Mouse (Mus musculus): Measurements from ENCODE around the gene Zdhhc23.

Zdhhc23 gene

GRCm38 (mm10) chr16:43979328-43980109, at the start of gene Zdhhc23:
TSS of gene Zdhhc23 (minus strand) at chr16:43979791.
- peak; percentile 21 to 55 for DNase-seq (ENCODE audit: low spot score in 2 of 2)

- no peak for DNase-seq (ENCODE audit: low spot score in 2 of 2)
These were observed 49.7 kb upstream of the Zdhhc23 start for GRCm38 (mm10) chr16:44029273-44029672.

GRCm38 (mm10) chr16:44026822-44027221, 47.2 kb upstream of the Zdhhc23 start:
- DNase-seq (ENCODE audit: low spot score in 2 of 2): no peak

- no peak for DNase-seq (ENCODE audit: low spot score in 2 of 2)
These were observed 46.6 kb upstream of the Zdhhc23 start for GRCm38 (mm10) chr16:44026210-44026609.

GRCm38 (mm10) chr16:44018986-44019548, 39.5 kb upstream of the Zdhhc23 start:
- DNase-seq (ENCODE audit: low spot score in 2 of 2): no peak

GRCm38 (mm10) chr16:44018372-44018771, 38.8 kb upstream of the Zdhhc23 start:
- DNase-seq (ENCODE audit: low spot score in 2 of 2): no peak

- no peak for DNase-seq (ENCODE audit: low spot score in 2 of 2)
These were observed 38.1 kb upstream of the Zdhhc23 start for GRCm38 (mm10) chr16:44017707-44018106.

GRCm38 (mm10) chr16:44016164-44016563, 36.6 kb upstream of the Zdhhc23 start:
- DNase-seq (ENCODE audit: low spot score in 2 of 2): peak; percentile 46 to 67

- no peak for DNase-seq (ENCODE audit: low spot score in 2 of 2)
These were observed 36.0 kb upstream of the Zdhhc23 start for GRCm38 (mm10) chr16:44015416-44016158.

GRCm38 (mm10) chr16:44011010-44011409, 31.4 kb upstream of the Zdhhc23 start:
- no peak for DNase-seq (ENCODE audit: low spot score in 2 of 2)

- no peak for DNase-seq (ENCODE audit: low spot score in 2 of 2)
These were observed 22.5 kb upstream of the Zdhhc23 start for GRCm38 (mm10) chr16:44002086-44002485.

GRCm38 (mm10) chr16:43999541-43999940, 19.9 kb upstream of the Zdhhc23 start:
- DNase-seq (ENCODE audit: low spot score in 2 of 2): no peak

GRCm38 (mm10) chr16:43999111-43999510, 19.5 kb upstream of the Zdhhc23 start:
- DNase-seq (ENCODE audit: low spot score in 2 of 2): no peak

- DNase-seq (ENCODE audit: low spot score in 2 of 2): no peak
These were observed 15.0 kb upstream of the Zdhhc23 start for GRCm38 (mm10) chr16:43994623-43995022.

- DNase-seq (ENCODE audit: low spot score in 2 of 2): no peak
These were observed 6.7 kb upstream of the Zdhhc23 start for GRCm38 (mm10) chr16:43986299-43986698.

- DNase-seq (ENCODE audit: low spot score in 2 of 2): no peak
These were observed 569 bp upstream of the Zdhhc23 start for GRCm38 (mm10) chr16:43980110-43980609.

GRCm38 (mm10) chr16:43979010-43979327, 622 bp downstream of the Zdhhc23 start:
- DNase-seq (ENCODE audit: low spot score in 2 of 2): no peak

- no peak for DNase-seq (ENCODE audit: low spot score in 2 of 2)
These were observed 5.9 kb downstream of the Zdhhc23 start for GRCm38 (mm10) chr16:43973606-43974220.

GRCm38 (mm10) chr16:43973147-43973546, 6.4 kb downstream of the Zdhhc23 start:
- no peak for DNase-seq (ENCODE audit: low spot score in 2 of 2)

GRCm38 (mm10) chr16:43972391-43972790, 7.2 kb downstream of the Zdhhc23 start:
- DNase-seq (ENCODE audit: low spot score in 2 of 2): no peak

GRCm38 (mm10) chr16:43971741-43972140, 7.8 kb downstream of the Zdhhc23 start:
- DNase-seq (ENCODE audit: low spot score in 2 of 2): no peak

- DNase-seq (ENCODE audit: low spot score in 2 of 2): no peak
These were observed 8.4 kb downstream of the Zdhhc23 start for GRCm38 (mm10) chr16:43971189-43971588.

Measured in urinary bladder, adult 18-20 months (tissue).